Mouse (Mus musculus) embryonic facial prominence, embryonic 12.5 days (tissue): ENCODE data around the gene Ern1. TPM values are rescaled to one million over a fixed set of nuclear protein-coding genes. Genes with fewer than 3 reads are reported as not detected.

Source experiments
- ATAC-seq: fragments of 200-750 bp; cut with Nextera tagmentation; 2 replicates; pipeline ENCODE4 v1.8.0; 2017; ENCODE audit not compliant: insufficient number of reproducible peaks, insufficient read depth, low FRiP score, low TSS enrichment
- H3K27ac ChIP-seq: fragments of 300-500 bp; sonication (generic); 2 replicates; pipeline ENCODE4 v1.5.1; 2016; ENCODE audit warnings: mild to moderate bottlenecking
- H3K27me3 ChIP-seq: fragments of 300-500 bp; sonication (generic); 2 replicates; pipeline ENCODE4 v1.6.1; 2016; ENCODE audit warnings: mild to moderate bottlenecking, moderate library complexity
- H3K36me3 ChIP-seq: fragments of 300-500 bp; sonication (generic); 2 replicates; pipeline ENCODE4 v1.6.1; 2016; ENCODE audit warnings: mild to moderate bottlenecking
- H3K4me1 ChIP-seq: fragments of 300-500 bp; sonication (generic); 2 replicates; pipeline ENCODE4 v1.6.1; 2016
- H3K4me2 ChIP-seq: fragments of 300-500 bp; sonication (generic); replicated peaks from 2 replicates; pipeline ENCODE4 v1.6.1; 2016; ENCODE audit warnings: mild to moderate bottlenecking, moderate library complexity
- H3K4me3 ChIP-seq: fragments of 300-500 bp; sonication (generic); 2 replicates; pipeline ENCODE4 v1.5.1; 2016; ENCODE audit warnings: mild to moderate bottlenecking
- H3K9ac ChIP-seq: fragments of 300-500 bp; sonication (generic); 2 replicates; pipeline ENCODE4 v1.6.1; 2016; ENCODE audit warnings: mild to moderate bottlenecking, moderate library complexity
- H3K9me3 ChIP-seq: fragments of 300-500 bp; sonication (generic); 2 replicates; pipeline ENCODE4 v1.6.1; 2016; ENCODE audit warnings: mild to moderate bottlenecking, moderate library complexity
- WGBS: fragments of 180-500 bp; shearing (Covaris S2); methylation state at CpG from one replicate; pipeline ENCODE4 v1.1.7; 2016; 5-methylcytosine and 5-hydroxymethylcytosine counted together
- polyA plus RNA-seq: library from polyadenylated mRNA; unstranded; fragments of >200 nt; fragmentation: Nextera tagmentation; extraction: Ambion mirVana; gene quantifications from 2 replicates; pipeline ENCODE4 v1.2.1, GENCODE M21; 2016

The Ern1 gene
- polyA plus RNA-seq, 1 experiment from 2014 or later, result 8.1 TPM

DNA sequence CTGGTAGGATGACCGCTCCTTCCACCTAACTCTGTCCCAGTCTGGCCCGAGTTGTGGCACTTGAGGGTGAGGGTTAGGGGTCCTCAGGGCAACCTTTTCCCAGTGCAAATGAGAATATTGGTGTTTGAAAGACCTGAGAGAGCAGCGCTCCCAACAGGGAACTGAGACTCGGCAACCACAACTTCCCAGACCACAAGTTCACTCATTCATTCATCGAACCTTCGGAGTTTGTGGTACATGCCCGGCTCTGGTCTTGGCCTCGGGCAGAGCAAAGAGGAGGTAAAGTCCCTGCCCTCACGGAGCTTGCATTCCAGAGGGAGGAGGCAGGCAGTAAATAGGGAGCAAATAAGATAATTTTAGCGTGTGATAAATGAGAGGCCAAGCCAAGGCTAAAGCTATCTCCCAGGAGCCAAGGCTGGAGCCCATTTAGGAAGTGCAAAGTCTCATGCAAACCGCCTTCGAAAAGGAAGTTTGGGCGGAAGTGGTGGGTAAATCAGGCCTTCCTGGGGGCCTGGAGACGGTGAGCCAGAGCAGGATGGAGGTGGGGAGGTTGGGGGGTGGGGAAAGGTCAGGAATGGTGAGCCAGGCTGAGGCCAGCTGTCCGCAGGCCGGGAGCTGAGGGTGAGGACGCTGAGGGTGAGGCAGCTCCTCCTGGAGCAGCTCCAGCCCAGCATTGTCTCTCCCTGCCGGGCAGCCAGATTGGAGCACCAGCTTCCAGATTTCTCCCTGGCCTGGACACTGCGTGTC lies 132.1 kb downstream of the Ern1 start:
- 60% methylated on average over 19 of the region's 19 CpGs for WGBS
- no peaks in the 10 kb centered on the region for H3K27me3 ChIP-seq
- H3K27ac ChIP-seq, result no peak overlapping the region
- no peaks in the 10 kb centered on the region for H3K36me3 ChIP-seq
- no peak overlapping the region for H3K9ac ChIP-seq
- H3K4me2 ChIP-seq, result no peak overlapping the region
- H3K9me3 ChIP-seq, result no peaks in the 10 kb centered on the region
- no peak overlapping the region for H3K4me3 ChIP-seq
- no peaks in the 10 kb centered on the region for H3K4me1 ChIP-seq
- ATAC-seq, result no peak

- H3K27ac ChIP-seq, result no peak overlapping the region
- H3K9me3 ChIP-seq, result no peaks in the 10 kb centered on the region
- no peaks in the 10 kb centered on the region for H3K36me3 ChIP-seq
- no peak overlapping the region for H3K4me2 ChIP-seq
- WGBS, result 64% methylated on average over 1 of the region's 1 CpGs
- H3K27me3 ChIP-seq, result no peaks in the 10 kb centered on the region
- ATAC-seq, result no peak
- H3K9ac ChIP-seq, result no peak overlapping the region
- H3K4me1 ChIP-seq, result no peaks in the 10 kb centered on the region
- no peak overlapping the region for H3K4me3 ChIP-seq
Observed at GRCm38 (mm10) chr11:106354181-106354580, 133.5 kb downstream of the Ern1 start.

DNA sequence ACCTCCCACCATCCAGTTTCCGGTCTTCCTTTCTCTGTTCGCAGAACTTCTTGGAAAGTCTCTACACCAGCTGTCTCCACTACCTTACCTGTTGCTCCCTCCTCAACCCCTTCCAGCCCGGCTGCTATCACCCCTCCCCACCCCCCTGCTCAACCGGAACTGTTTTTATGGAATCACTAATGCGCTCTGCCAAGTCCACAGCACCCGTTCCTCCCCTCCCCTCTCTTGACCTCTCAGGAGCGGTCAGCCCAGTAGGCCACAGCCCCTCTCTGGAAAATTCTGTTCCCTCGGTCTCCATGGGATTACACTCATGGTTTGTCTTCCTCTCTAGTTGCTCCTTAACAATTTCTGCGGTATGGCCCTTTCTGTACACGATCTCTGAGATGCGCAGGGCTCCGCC lies 134.5 kb downstream of the Ern1 start, which contains the start of gene Scn4a:
Gene Scn4a (minus strand): TSS at position 101 of the 400 bp plus-strand sequence.
- Histone ChIP-seq H3K9me3 (no peaks in the 10 kb centered on the region), H3K9ac (no peak within 1 kb of the TSS), H3K4me3 (no peak within 1 kb of the TSS), H3K27ac (no peak within 1 kb of the TSS), H3K4me1 (no peaks in the 10 kb centered on the region), H3K4me2 (no peak within 1 kb of the TSS), H3K27me3 (no peaks in the 10 kb centered on the region), H3K36me3 (no peaks in the 10 kb centered on the region)
- ATAC-seq, result no peak
- WGBS, result 91% methylated on average over 12 of the region's 12 CpGs

DNA sequence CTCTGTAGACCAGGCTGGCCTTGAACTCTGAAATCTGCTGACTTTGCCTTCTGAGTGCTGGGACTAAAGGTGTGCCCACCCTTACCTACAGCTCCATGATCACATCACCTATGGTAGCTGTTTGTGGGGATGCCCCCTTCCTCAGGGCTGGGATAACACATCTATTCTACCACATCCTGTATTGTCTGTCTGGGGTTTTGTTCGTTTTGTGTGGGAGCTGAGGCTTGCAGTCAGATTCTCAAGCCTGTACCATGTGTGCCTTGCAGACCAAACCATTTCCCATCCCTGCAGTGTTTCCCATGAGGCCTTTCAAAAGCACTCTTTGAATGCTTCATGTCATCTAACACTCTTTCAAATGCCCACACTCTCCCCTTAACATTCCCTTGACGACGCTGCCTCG lies 135.7 kb downstream of the Ern1 start:
- Histone ChIP-seq H3K4me3 (no peak overlapping the region), H3K27ac (no peak overlapping the region), H3K4me1 (no peaks in the 10 kb centered on the region), H3K36me3 (no peaks in the 10 kb centered on the region), H3K4me2 (no peak overlapping the region), H3K9ac (no peak overlapping the region), H3K9me3 (no peaks in the 10 kb centered on the region), H3K27me3 (no peaks in the 10 kb centered on the region)
- no peak for ATAC-seq
- whole genome bisulfite sequencing, result 80% methylated on average over 4 of the region's 4 CpGs

GRCm38 (mm10) chr11:106351253-106351652 lies 136.4 kb downstream of the Ern1 start:
- WGBS, result 47% methylated on average over 3 of the region's 3 CpGs
- H3K27ac ChIP-seq, result no peak overlapping the region
- no peak for ATAC-seq
- H3K9ac ChIP-seq, result no peak overlapping the region
- H3K4me2 ChIP-seq, result no peak overlapping the region
- no peaks in the 10 kb centered on the region for H3K4me1 ChIP-seq
- no peaks in the 10 kb centered on the region for H3K27me3 ChIP-seq
- H3K4me3 ChIP-seq, result no peak overlapping the region
- no peaks in the 10 kb centered on the region for H3K36me3 ChIP-seq
- no peaks in the 10 kb centered on the region for H3K9me3 ChIP-seq

DNA sequence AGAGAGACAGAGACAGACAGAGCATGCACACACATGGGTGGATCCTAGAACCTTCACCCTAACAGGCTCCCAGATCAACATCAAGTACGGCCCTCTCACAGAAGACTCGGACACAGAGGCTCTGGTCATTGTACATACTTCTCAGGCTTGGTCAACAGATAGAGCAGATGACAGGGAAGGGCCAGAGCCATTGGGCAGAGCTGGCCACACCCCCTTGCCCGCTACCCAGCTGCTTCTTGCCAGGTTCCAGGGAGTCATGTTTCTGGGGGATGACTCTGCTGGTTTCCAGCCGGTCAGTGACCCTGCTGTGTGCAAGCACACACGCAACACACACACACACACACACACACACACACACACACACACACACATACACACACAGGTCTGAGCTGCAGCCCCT lies 136.8 kb downstream of the Ern1 start:
- 42% methylated on average over 5 of the region's 5 CpGs for WGBS
- no peaks in the 10 kb centered on the region for H3K36me3 ChIP-seq

GRCm38 (mm10) chr11:106349772-106350171 lies 137.9 kb downstream of the Ern1 start:
- H3K27ac ChIP-seq, result no peak overlapping the region
- H3K4me1 ChIP-seq, result no peaks in the 10 kb centered on the region
- no peaks in the 10 kb centered on the region for H3K27me3 ChIP-seq
- no peak overlapping the region for H3K9ac ChIP-seq
- 82% methylated on average over 6 of the region's 6 CpGs for WGBS
- H3K4me3 ChIP-seq, result no peak overlapping the region
- H3K9me3 ChIP-seq, result no peaks in the 10 kb centered on the region
- ATAC-seq, result no peak
- no peak overlapping the region for H3K4me2 ChIP-seq
- H3K36me3 ChIP-seq, result no peaks in the 10 kb centered on the region

More for the DNA sequence above, 136.8 kb downstream of the Ern1 start:
- H3K9me3 ChIP-seq, result no peaks in the 10 kb centered on the region
- H3K4me1 ChIP-seq, result no peaks in the 10 kb centered on the region
- H3K4me2 ChIP-seq, result no peak overlapping the region
- H3K9ac ChIP-seq, result no peak overlapping the region
- ATAC-seq, result no peak
- no peak overlapping the region for H3K27ac ChIP-seq
- no peaks in the 10 kb centered on the region for H3K27me3 ChIP-seq
- H3K4me3 ChIP-seq, result no peak overlapping the region

DNA sequence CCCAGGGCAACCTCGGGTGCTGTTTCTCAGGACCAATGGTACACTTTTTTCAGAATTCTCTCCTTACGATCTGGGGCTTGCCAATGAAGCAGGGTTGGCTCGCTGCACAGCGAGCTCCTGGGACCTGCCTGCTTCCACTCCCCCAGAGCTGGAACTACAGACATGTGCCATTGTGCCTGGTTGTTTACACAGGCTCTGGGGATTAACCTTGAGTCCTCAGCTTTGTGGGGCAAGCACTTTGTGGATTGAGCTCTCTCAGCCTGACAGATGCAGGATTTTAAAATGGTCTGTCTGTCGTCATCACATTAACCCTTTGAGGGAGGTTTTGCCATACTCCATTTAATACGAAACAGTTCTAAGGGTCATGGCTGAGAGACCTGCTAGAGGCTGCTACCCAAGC lies 142.7 kb downstream of the Ern1 start:
- Histone ChIP-seq H3K27me3 (no peaks in the 10 kb centered on the region), H3K4me1 (0 out of 2 replicates have a peak, but pooled peaks cover 4% of the 10 kb centered on the region), H3K4me3 (no peak overlapping the region), H3K9me3 (no peaks in the 10 kb centered on the region), H3K36me3 (no peaks in the 10 kb centered on the region), H3K4me2 (no peak overlapping the region), H3K27ac (no peak overlapping the region), H3K9ac (no peak overlapping the region)
- WGBS, result 43% methylated on average over 6 of the region's 6 CpGs
- no peak for ATAC-seq

Other genes starting within 250 kb of the Ern1 start
- gene Ftsj3, start 231.8 kb downstream of the Ern1 start, polyA plus RNA-seq, result 63.3 and 67.0 TPM in 2 replicates
- 315 and 316 TPM in 2 replicates for gene Psmc5, start 231.7 kb downstream of the Ern1 start, polyA plus RNA-seq
- gene Smarcd2, start 214.9 kb downstream of the Ern1 start, polyA plus RNA-seq, result 71.5 and 75.1 TPM in 2 replicates
- 0.24 and 0.47 TPM in 2 replicates for gene Tcam1, start 211.2 kb downstream of the Ern1 start, polyA plus RNA-seq
- not detected in 2 replicates for gene Gh, start 186.0 kb downstream of the Ern1 start, polyA plus RNA-seq
- 1.5 and 1.7 TPM in 2 replicates for gene Cd79b, start 173.1 kb downstream of the Ern1 start, polyA plus RNA-seq
- 0.05 and 0.09 TPM in 2 replicates for gene Scn4a, start 134.6 kb downstream of the Ern1 start, polyA plus RNA-seq
- gene Prr29, start 122.4 kb downstream of the Ern1 start, polyA plus RNA-seq, result not detected in 2 replicates
- 23.9 and 29.8 TPM in 2 replicates for gene Icam2, start 99.8 kb downstream of the Ern1 start, polyA plus RNA-seq
- gene Tex2, start 125.6 kb upstream of the Ern1 start, polyA plus RNA-seq, result 8.3 and 9.4 TPM in 2 replicates